Mouse (Mus musculus) kidney, adult 2 months (tissue): ENCODE data around the gene A230072I06Rik.

Experiments
- CTCF ChIP-seq: fragments of 200-500 bp; conservative IDR thresholded peaks from 2 replicates; pipeline ENCODE4 v1.5.1; 2011; ENCODE audit warnings: low read depth, mild to moderate bottlenecking, control low read depth, low read length, moderate library complexity, mixed read lengths; ENCODE audit not compliant: insufficient read depth, insufficient read length
- POLR2A ChIP-seq: fragments of 200-500 bp; IDR thresholded peaks from one replicate; pipeline ENCODE4 v1.6.1; 2011; ENCODE audit warnings: low read depth, low read length, control low read depth

GRCm38 (mm10) chr8:12312975-12313734 is 34.5 kb downstream of the A230072I06Rik start:
- TF ChIP-seq CTCF: no peak
- TF ChIP-seq POLR2A: no peak
